ENCODE assay signal across 12 mouse cellular contexts in genomic region chr2:131542531-131542930, GRCm38 (mm10). TPM values are rescaled to one million over a fixed set of nuclear protein-coding genes. Genes with fewer than 3 reads are reported as not detected.
A peak's percentile ranks its signal among the peaks of the same experiment; 100 is the strongest.
DNase-seq lines count a peak whose midpoint lies in the region; ATAC-seq and TF ChIP-seq lines count a peak whose summit lies in the region.
"Had no signal": no experiment of that assay in that cellular context is flagged by ENCODE, and none has a peak within 500 bp of the region (broad histone marks: within the 10 kb centered on the region; RNA-seq: fewer than 3 reads in every experiment).

No protein-coding gene starts in this region.

- 40% methylated on average over 6 of the region's 6 CpGs for WGBS in forebrain, postnatal 0 days
- 34% methylated on average over 6 of the region's 6 CpGs for WGBS in forebrain, embryonic 12.5 days
- WGBS in liver, adult 2 months, result 51% methylated on average over 6 of the region's 6 CpGs
- WGBS in liver, embryonic 12.5 days (ENCODE audit: insufficient replicate concordance), result 28% methylated on average over 6 of the region's 6 CpGs

- peaks cover 17% of the 10 kb centered on the region for H3K27me3 ChIP-seq in forebrain, postnatal 0 days (ENCODE audit: insufficient read depth, low read length)
- peaks cover 33% of the 10 kb centered on the region for H3K27me3 ChIP-seq in forebrain, embryonic 12.5 days
- H3K27me3 ChIP-seq in liver, adult 2 months (ENCODE audit: control insufficient read depth, insufficient read depth, low read length), result peaks cover 9% of the 10 kb centered on the region; the same call in 1 of the 2 replicates
- peaks cover 79% of the 10 kb centered on the region for H3K27me3 ChIP-seq in liver, embryonic 12.5 days (replicated peaks)

- no peaks in the 10 kb centered on the region for H3K79me2 ChIP-seq in liver, adult 2 months (ENCODE audit: control insufficient read depth, insufficient read depth, low read length)

- no peak overlapping the region for H3K9ac ChIP-seq in forebrain, postnatal 0 days
- H3K9ac ChIP-seq in forebrain, embryonic 12.5 days, result no peak overlapping the region
- no peak overlapping the region for H3K9ac ChIP-seq in liver, adult 2 months (ENCODE audit: low read depth, low read length)
- no peak overlapping the region for H3K9ac ChIP-seq in liver, embryonic 12.5 days
- H3K9ac ChIP-seq: heart, embryonic 13.5 days; limb, embryonic 12.5 days; midbrain, embryonic 13.5 days had no signal

- no peak for ATAC-seq in forebrain, postnatal 0 days
- ATAC-seq in forebrain, embryonic 12.5 days (ENCODE audit: low FRiP score), result no peak
- ATAC-seq in liver, embryonic 12.5 days, result no peak
- ATAC-seq: midbrain, embryonic 13.5 days had no signal

- H3K4me2 ChIP-seq in forebrain, postnatal 0 days (ENCODE audit: low read depth), result no peak overlapping the region
- no peak overlapping the region for H3K4me2 ChIP-seq in forebrain, embryonic 12.5 days
- H3K4me2 ChIP-seq in liver, embryonic 12.5 days, result no peak overlapping the region
- H3K4me2 ChIP-seq: heart, embryonic 13.5 days; limb, embryonic 12.5 days; midbrain, embryonic 13.5 days had no signal

- H3K36me3 ChIP-seq in forebrain, postnatal 0 days (ENCODE audit: insufficient read depth), result no peaks in the 10 kb centered on the region
- H3K36me3 ChIP-seq in forebrain, embryonic 12.5 days (replicated peaks), result no peaks in the 10 kb centered on the region
- H3K36me3 ChIP-seq in liver, adult 2 months (ENCODE audit: control insufficient read depth, insufficient read depth, low read length), result no peaks in the 10 kb centered on the region
- no peaks in the 10 kb centered on the region for H3K36me3 ChIP-seq in liver, embryonic 12.5 days
- H3K36me3 ChIP-seq: heart, embryonic 13.5 days; limb, embryonic 12.5 days; midbrain, embryonic 13.5 days had no signal

- peak; percentile 49 for TF ChIP-seq CTCF in forebrain, postnatal 0 days (IDR thresholded peaks at IDR 0.05; ENCODE audit: low read depth)
- 0 out of 2 replicates have a peak, but pooled peaks have one; percentile 10 for TF ChIP-seq CTCF in liver, adult 2 months (IDR thresholded peaks at IDR 0.05; ENCODE audit: low read depth, low read length)

- H3K9me3 ChIP-seq in forebrain, postnatal 0 days (ENCODE audit: low read length), result no peaks in the 10 kb centered on the region
- H3K9me3 ChIP-seq in forebrain, embryonic 12.5 days, result no peaks in the 10 kb centered on the region
- H3K9me3 ChIP-seq in liver, embryonic 12.5 days (replicated peaks), result no peaks in the 10 kb centered on the region
- H3K9me3 ChIP-seq: heart, embryonic 13.5 days; limb, embryonic 12.5 days; midbrain, embryonic 13.5 days had no signal

- TF ChIP-seq POLR2A in liver, adult 2 months (IDR thresholded peaks at IDR 0.05; ENCODE audit: extremely low read depth, insufficient read depth, low read length), result no peak

- peaks cover 7% of the 10 kb centered on the region; the same call in 1 of the 2 replicates for H3K4me1 ChIP-seq in forebrain, postnatal 0 days (ENCODE audit: insufficient read depth)
- H3K4me1 ChIP-seq in forebrain, embryonic 12.5 days, result peaks cover 13% of the 10 kb centered on the region
- peaks cover 3% of the 10 kb centered on the region; the same call in 1 of the 2 replicates for H3K4me1 ChIP-seq in liver, adult 2 months (ENCODE audit: control insufficient read depth, insufficient read depth, low read length)
- H3K4me1 ChIP-seq in liver, embryonic 12.5 days, result peaks cover 11% of the 10 kb centered on the region

- DNase-seq in forebrain, postnatal 0 days, result no peak
- no peak for DNase-seq in liver, adult 2 months (ENCODE audit: extremely low read depth, low read depth, low spot score)
- peak; percentile 83 for DNase-seq in ES-CJ7 (ENCODE audit: low read depth, low spot score)
- DNase-seq in embryo, embryonic 10.5 days (ENCODE audit: low spot score), result peak; percentile 36
- no peak for DNase-seq in adrenal gland, adult 2 months
- no peak for DNase-seq in ovary, postnatal 14 days (ENCODE audit: low spot score)
- DNase-seq: kidney, adult 2 months had no signal

- H3K27ac ChIP-seq in forebrain, postnatal 0 days (ENCODE audit: low read depth, low read length), result no peak overlapping the region
- H3K27ac ChIP-seq in forebrain, embryonic 12.5 days, result no peak overlapping the region
- no peak overlapping the region for H3K27ac ChIP-seq in liver, adult 2 months (replicated peaks; ENCODE audit: insufficient read depth, low read depth, low read length)
- no peak overlapping the region for H3K27ac ChIP-seq in liver, embryonic 12.5 days
- H3K27ac ChIP-seq: heart, embryonic 13.5 days; limb, embryonic 12.5 days; midbrain, embryonic 13.5 days had no signal

- no peak overlapping the region for H3K4me3 ChIP-seq in forebrain, postnatal 0 days (ENCODE audit: low read depth, low read length)
- H3K4me3 ChIP-seq in forebrain, embryonic 12.5 days (replicated peaks), result no peak overlapping the region
- H3K4me3 ChIP-seq in liver, adult 2 months (ENCODE audit: insufficient read depth, low read depth, low read length), result no peak overlapping the region
- no peak overlapping the region for H3K4me3 ChIP-seq in liver, embryonic 12.5 days
- H3K4me3 ChIP-seq: heart, embryonic 13.5 days; limb, embryonic 12.5 days; midbrain, embryonic 13.5 days had no signal

RNA-seq across cellular contexts. Expression of gene Adra1d, which starts 19.6 kb away (rescaled TPM):
- 0.10 and 0.38 TPM in 2 replicates for total RNA-seq in forebrain, postnatal 0 days (2014; rRNA removed)
- polyA plus RNA-seq in forebrain, postnatal 0 days (2015; fragmentation: Nextera tagmentation; extraction: Ambion mirVana), result 0.26 and 0.67 TPM in 2 replicates
- not detected in 2 replicates for polyA plus RNA-seq in forebrain, embryonic 12.5 days (2016; fragmentation: Nextera tagmentation; extraction: Ambion mirVana)
- total RNA-seq in liver, adult 2 months (2014; rRNA removed), result not detected in 2 replicates
- 0.17 and 0.22 TPM in 2 replicates for polyA plus RNA-seq in liver, adult 2 months (2012; rRNA removed)
- polyA plus RNA-seq in liver, embryonic 12.5 days (2016; fragmentation: Nextera tagmentation; extraction: Ambion mirVana), result 1.3 and 1.4 TPM in 2 replicates
- total RNA-seq in adrenal gland, adult 2 months (2021), result 10 to 100 TPM; 26.1 to 30.8 TPM
- polyA plus RNA-seq in adrenal gland, adult 2 months (2012; rRNA removed), result 50.8 and 66.2 TPM in 2 replicates
- polyA plus RNA-seq: limb, embryonic 12.5 days; midbrain, embryonic 13.5 days had no signal

RNA-seq across cellular contexts. Expression of gene Smox, which starts 51.2 kb away (rescaled TPM):
- 61.0 and 67.9 TPM in 2 replicates for total RNA-seq in forebrain, postnatal 0 days (2014; rRNA removed)
- polyA plus RNA-seq in forebrain, postnatal 0 days (2015; fragmentation: Nextera tagmentation; extraction: Ambion mirVana), result 47.2 and 55.4 TPM in 2 replicates
- 46.2 and 49.5 TPM in 2 replicates for polyA plus RNA-seq in forebrain, embryonic 12.5 days (2016; fragmentation: Nextera tagmentation; extraction: Ambion mirVana)
- 2.8 TPM in 2 replicates for total RNA-seq in liver, adult 2 months (2014; rRNA removed)
- polyA plus RNA-seq in liver, adult 2 months (2012; rRNA removed), result 4.1 and 6.0 TPM in 2 replicates
- polyA plus RNA-seq in liver, embryonic 12.5 days (2016; fragmentation: Nextera tagmentation; extraction: Ambion mirVana), result 105 and 116 TPM in 2 replicates
- total RNA-seq in adrenal gland, adult 2 months (2021), result 10 to 100 TPM; 24.3 to 33.1 TPM
- 29.3 and 37.6 TPM in 2 replicates for polyA plus RNA-seq in adrenal gland, adult 2 months (2012; rRNA removed)

Comparison
In these comparisons a context has a peak if more than half of its experiments do, and no peak if none do; other contexts are left out.
1. DNase-seq: peak in ES-CJ7 (single experiment) and embryo, embryonic 10.5 days (single experiment); none in forebrain, postnatal 0 days (single experiment), liver, adult 2 months (single experiment), adrenal gland, adult 2 months (single experiment) and ovary, postnatal 14 days (single experiment).
2. RNA of gene Adra1d, which starts 19.6 kb away (polyA plus RNA-seq): 50.8 to 66.2 TPM in adrenal gland, adult 2 months; 1.3 to 1.4 TPM in liver, embryonic 12.5 days, 0.26 to 0.67 TPM in forebrain, postnatal 0 days, 0.17 to 0.22 TPM in liver, adult 2 months and not detected in forebrain, embryonic 12.5 days; every median in the first group is over 10 times any median in the second.